Comparison of ENCODE assay signal across 8 mouse cellular contexts in the genomic region with DNA sequence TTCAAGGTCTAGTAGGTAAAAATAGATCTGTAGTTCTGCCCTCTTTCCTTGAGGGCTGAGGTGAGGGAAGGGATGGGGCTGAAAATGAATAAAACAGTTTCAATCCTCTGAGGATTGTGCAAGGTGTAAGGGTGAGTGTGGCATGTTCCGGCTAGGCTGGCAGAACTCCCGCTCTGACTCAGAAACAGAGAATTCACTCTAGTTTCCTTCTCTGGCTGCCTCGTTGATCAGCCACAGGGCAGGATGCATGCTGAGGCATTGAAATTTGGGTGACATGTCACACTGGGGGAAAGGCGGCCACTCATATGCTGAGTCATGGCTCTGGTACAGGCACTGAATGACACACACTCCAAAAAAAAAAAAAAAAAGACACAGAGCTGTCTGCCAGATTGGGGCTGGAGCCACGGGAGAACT. TPM values are rescaled to one million over a fixed set of nuclear protein-coding genes. Genes with fewer than 3 reads are reported as not detected.
DNase-seq lines count a peak whose midpoint lies in the region; ATAC-seq and TF ChIP-seq lines count a peak whose summit lies in the region.

No protein-coding gene starts in this region.

- TF ChIP-seq CTCF in Patski (IDR thresholded peaks at IDR 0.05), result no peak

- no peaks in the 10 kb centered on the region for H3K4me1 ChIP-seq in kidney, embryonic 14.5 days (ENCODE audit: control insufficient read depth, insufficient read depth, low read length)
- 0 out of 2 replicates have a peak, but pooled peaks cover 6% of the 10 kb centered on the region for H3K4me1 ChIP-seq in hindbrain, embryonic 14.5 days (replicated peaks; ENCODE audit: control insufficient read depth, insufficient read depth, low read length)

- no peaks in the 10 kb centered on the region for H3K9me3 ChIP-seq in kidney, embryonic 14.5 days (ENCODE audit: control insufficient read depth, low read length)
- no peaks in the 10 kb centered on the region for H3K9me3 ChIP-seq in hindbrain, embryonic 14.5 days (ENCODE audit: control insufficient read depth, low read length)

- in situ Hi-C loops in Patski (cut with MboI; ENCODE audit: low pct_unique_long_range_greater_than_20kb), result no loop called here

- no peak for ATAC-seq in kidney, embryonic 14.5 days (ENCODE audit: low FRiP score, low TSS enrichment)
- peak; percentile 72 for ATAC-seq in Patski
- no peak for ATAC-seq in hindbrain, embryonic 14.5 days (ENCODE audit: low FRiP score)

- no peak overlapping the region for H3K27ac ChIP-seq in kidney, embryonic 14.5 days (ENCODE audit: low read depth, low read length)
- H3K27ac ChIP-seq in hindbrain, embryonic 14.5 days, result no peak overlapping the region

- WGBS in kidney, embryonic 14.5 days, result 68% methylated on average over 5 of the region's 5 CpGs
- WGBS in hindbrain, embryonic 14.5 days, result 71% methylated on average over 5 of the region's 5 CpGs

- H3K4me2 ChIP-seq in kidney, embryonic 14.5 days (replicated peaks; ENCODE audit: low read depth, low read length), result no peak overlapping the region
- no peak overlapping the region for H3K4me2 ChIP-seq in hindbrain, embryonic 14.5 days (replicated peaks)

- POLR2A ChIA-PET in Patski (lab: Charles Lee), result interaction anchor here (0.6 to 2.5 kb wide), 5 partner anchors 35 to 703 kb away, joined by 3 to 6 read pairs (median 4); no protein-coding TSS in a partner anchor

- H3K9ac ChIP-seq in kidney, embryonic 14.5 days (ENCODE audit: low read depth, low read length), result no peak overlapping the region
- no peak overlapping the region for H3K9ac ChIP-seq in hindbrain, embryonic 14.5 days

- H3K27me3 ChIP-seq in kidney, embryonic 14.5 days (ENCODE audit: control insufficient read depth, insufficient read depth, low read length), result no peaks in the 10 kb centered on the region
- H3K27me3 ChIP-seq in Patski, result no peaks in the 10 kb centered on the region
- H3K27me3 ChIP-seq in hindbrain, embryonic 14.5 days (ENCODE audit: control insufficient read depth, insufficient read depth, low read length), result no peaks in the 10 kb centered on the region

- CTCF ChIA-PET in Patski (lab: Charles Lee), result interaction anchor here (3.6 kb wide), 1 partner anchor 15 kb away, joined by 16 read pairs; no protein-coding TSS in a partner anchor

- peak; percentile 37 for DNase-seq in kidney, adult 18-20 months
- peak; percentile 73 for DNase-seq in Patski (ENCODE audit: low read depth, low spot score)
- peak; percentile 56 to 72 for DNase-seq in heart, adult 9 months (ENCODE audit: low spot score in 2 of 2)
- DNase-seq in lung, postnatal 14 days, result peak; percentile 74
- DNase-seq in natural killer cell, adult 2 months (ENCODE audit: low spot score in 2 of 2), result no peak
- no peak for DNase-seq in thymus, postnatal 36 days
- no peak for DNase-seq in hindbrain, embryonic 14.5 days (ENCODE audit: low spot score)

- no peaks in the 10 kb centered on the region for H3K36me3 ChIP-seq in kidney, embryonic 14.5 days (ENCODE audit: control insufficient read depth, insufficient read depth, low read length)
- no peaks in the 10 kb centered on the region for H3K36me3 ChIP-seq in hindbrain, embryonic 14.5 days (replicated peaks; ENCODE audit: control insufficient read depth, insufficient read depth)

- no peak overlapping the region for H3K4me3 ChIP-seq in kidney, embryonic 14.5 days (ENCODE audit: low read length)
- H3K4me3 ChIP-seq in hindbrain, embryonic 14.5 days (replicated peaks; ENCODE audit: low read length), result no peak overlapping the region

RNA-seq across cellular contexts. Expression of a gene that starts 42.8 kb away (rescaled TPM):
- 11.6 and 14.6 TPM in 2 replicates for polyA plus RNA-seq in kidney, embryonic 14.5 days (2014; fragmentation: Nextera tagmentation; extraction: Ambion mirVana)
- 61.2 TPM for polyA plus RNA-seq in Patski (2021)
- polyA plus RNA-seq in hindbrain, embryonic 14.5 days (2014; fragmentation: Nextera tagmentation; extraction: Ambion mirVana), result 7.2 and 7.4 TPM in 2 replicates

Comparison
In these comparisons a context has a peak if more than half of its experiments do, and no peak if none do; other contexts are left out.
1. DNase-seq: peak in kidney, adult 18-20 months (single experiment), Patski (single experiment), heart, adult 9 months (2 of 2) and lung, postnatal 14 days (single experiment); none in natural killer cell, adult 2 months (0 of 2), thymus, postnatal 36 days (0 of 2) and hindbrain, embryonic 14.5 days (single experiment).